Mouse (Mus musculus): Measurements from ENCODE around the gene Klhl2.

GRCm38 (mm10) chr8:64786801-64787200, 63.0 kb downstream of the Klhl2 start:
- no peak for TF ChIP-seq SRF (IDR thresholded peaks at IDR 0.05; ENCODE audit: control insufficient read depth, insufficient read length, low read depth)
- no peak for TF ChIP-seq TCF12 (IDR thresholded peaks at IDR 0.05; ENCODE audit: insufficient read depth, poor library complexity, severe bottlenecking)
- TF ChIP-seq POLR2A (IDR thresholded peaks at IDR 0.05; ENCODE audit: insufficient read length, low read depth), result no peak
- no peak for TF ChIP-seq MAX (IDR thresholded peaks at IDR 0.05; ENCODE audit: low read depth)
- no peak for TF ChIP-seq MYOG (IDR thresholded peaks at IDR 0.05; ENCODE audit: control insufficient read depth in 1 of 3, insufficient read depth in 1 of 3, insufficient read length in 2 of 3, low read depth in 2 of 3)
